Mouse (Mus musculus): ENCODE results near the gene Wfdc18. TPM values are rescaled to one million over a fixed set of nuclear protein-coding genes. Genes with fewer than 3 reads are reported as not detected.

The Wfdc18 gene
- not detected for polyA plus RNA-seq (2017; shearing (Covaris generic))

DNA sequence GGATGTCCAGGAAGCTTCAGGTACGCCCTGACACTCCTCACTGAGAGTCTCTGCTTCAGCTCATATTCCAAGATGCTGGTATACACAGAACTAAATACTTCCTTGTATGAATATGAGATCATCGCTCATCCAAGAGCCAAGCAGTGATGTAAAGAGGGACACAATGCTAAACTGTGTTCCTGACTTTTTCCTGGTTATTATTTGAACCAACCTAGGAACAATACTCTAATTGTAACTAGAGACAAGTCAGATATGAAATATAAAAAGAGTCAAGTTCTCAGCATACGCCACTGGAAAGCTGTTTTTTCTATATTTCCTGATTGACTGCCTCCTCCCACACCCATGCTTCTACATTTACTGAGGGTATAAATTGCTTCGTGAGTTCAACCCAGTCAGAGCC lies at the start of gene Wfdc18:
Gene Wfdc18, plus strand, starts transcription at position 301 of the 400 bp plus-strand sequence.

GRCm38 (mm10) chr11:83662204-83662603 lies 46.6 kb upstream of the Wfdc18 start, which contains the start of gene Ccl4:
Gene Ccl4 (plus strand): TSS chr11:83662584.

GRCm38 (mm10) chr11:83703705-83704104 lies 5.1 kb upstream of the Wfdc18 start, which contains the start of gene Wfdc17:
Gene Wfdc17 (plus strand): TSS chr11:83703991.

DNA sequence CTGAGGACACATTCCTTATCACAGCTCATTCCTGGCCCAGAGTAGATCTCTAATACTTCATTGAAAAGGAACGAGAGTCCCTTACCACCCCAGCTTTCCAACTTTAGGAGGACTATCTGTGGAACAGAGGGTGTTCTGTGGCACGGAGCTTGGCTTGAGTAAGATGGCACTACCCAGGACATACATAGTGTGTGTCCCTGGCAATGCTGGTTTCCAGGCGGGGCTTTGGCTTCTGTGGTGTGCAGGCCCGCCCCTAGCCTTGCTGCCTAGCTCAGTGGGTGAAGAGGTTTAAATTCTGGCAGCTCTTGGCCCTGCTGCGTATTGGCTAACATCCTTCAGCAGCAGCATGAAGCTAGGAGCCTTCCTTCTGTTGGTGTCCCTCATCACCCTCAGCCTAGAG lies 37.9 kb downstream of the Wfdc18 start, which contains the start of gene Wfdc21:
Gene Wfdc21, plus strand, starts transcription at position 260 of the 400 bp plus-strand sequence.

DNA sequence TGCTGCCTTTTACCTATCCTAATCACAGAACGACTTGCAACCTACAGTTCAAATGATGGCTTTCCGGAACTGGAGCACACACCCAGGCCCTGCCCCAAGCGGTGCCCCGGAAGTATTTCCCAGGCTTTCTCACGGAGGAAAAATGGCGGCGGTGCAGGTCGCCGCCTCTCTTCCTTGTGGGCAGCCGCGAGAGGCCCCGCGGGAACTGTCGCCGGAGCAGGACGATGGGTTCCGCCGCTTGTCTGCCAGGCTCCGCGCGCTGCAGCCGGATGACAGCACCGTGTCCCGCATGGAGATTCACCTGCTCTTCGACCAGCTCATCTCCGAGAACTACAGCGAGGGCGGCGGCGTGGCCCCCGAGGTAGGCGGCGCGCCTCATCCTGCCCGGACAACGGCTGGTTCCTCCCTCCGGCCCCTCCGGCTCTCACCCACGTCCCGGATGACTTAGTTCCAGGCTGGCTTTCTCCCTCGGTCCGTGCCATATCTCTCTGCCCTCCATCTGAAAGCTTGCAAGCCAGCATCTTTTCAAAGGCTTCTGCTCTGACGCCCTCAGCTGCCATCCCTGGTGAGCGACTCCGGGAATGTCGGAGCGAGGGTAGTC lies 44.9 kb downstream of the Wfdc18 start, which contains the start of gene Heatr6:
Gene Heatr6, plus strand, starts transcription at position 116 of the 601 bp plus-strand sequence.

Other genes starting within 250 kb of the Wfdc18 start
- not detected for gene Mmp28, start 245.9 kb upstream of the Wfdc18 start, polyA plus RNA-seq (2017; shearing (Covaris generic))
- gene Taf15, start 235.9 kb upstream of the Wfdc18 start, polyA plus RNA-seq (2017; shearing (Covaris generic)): 22.8 TPM
- gene Heatr9, start 186.8 kb upstream of the Wfdc18 start, polyA plus RNA-seq (2017; shearing (Covaris generic)): not detected
- gene Ccl5, start 178.5 kb upstream of the Wfdc18 start, polyA plus RNA-seq (2017; shearing (Covaris generic)): 1.4 TPM
- gene Ccl9, start 130.4 kb upstream of the Wfdc18 start, polyA plus RNA-seq (2017; shearing (Covaris generic)): not detected
- gene Ccl6, start 115.9 kb upstream of the Wfdc18 start, polyA plus RNA-seq (2017; shearing (Covaris generic)): not detected
- not detected for gene Rpl9-ps1, start 63.4 kb upstream of the Wfdc18 start, polyA plus RNA-seq (2017; shearing (Covaris generic))
- not detected for gene Ccl3, start 59.7 kb upstream of the Wfdc18 start, polyA plus RNA-seq (2017; shearing (Covaris generic))
- gene Ccl4, start 46.4 kb upstream of the Wfdc18 start, polyA plus RNA-seq (2017; shearing (Covaris generic)): not detected
- not detected for gene Wfdc17, start 5.0 kb upstream of the Wfdc18 start, polyA plus RNA-seq (2017; shearing (Covaris generic))
- gene Wfdc21, start 37.9 kb downstream of the Wfdc18 start, polyA plus RNA-seq (2017; shearing (Covaris generic)): not detected
- 32.1 TPM for gene Heatr6, start 44.7 kb downstream of the Wfdc18 start, polyA plus RNA-seq (2017; shearing (Covaris generic))
- not detected for gene Hnf1b, start 141.0 kb downstream of the Wfdc18 start, polyA plus RNA-seq (2017; shearing (Covaris generic))
- gene Ddx52, start 233.0 kb downstream of the Wfdc18 start, polyA plus RNA-seq (2017; shearing (Covaris generic)): 63.1 TPM